Mouse (Mus musculus) left cerebral cortex, adult 2 months (tissue): ENCODE results near the gene Cyb5d1. TPM values are rescaled to one million over a fixed set of nuclear protein-coding genes. Genes with fewer than 3 reads are reported as not detected.

Experiments used
- DNase-seq, 2 experiments: peaks; one replicate each; pipeline ENCODE4 v3.0.0; 2021 to 2022; ENCODE audit warnings: low spot score in 2 of 2, mixed read lengths in 1 of 2; ENCODE audit errors: extremely low spot score in 1 of 2
- H3K27ac ChIP-seq: fragments of 200-600 bp; 2 replicates; pipeline ENCODE4 v1.8.1; 2022
- H3K4me3 ChIP-seq: fragments of 200-600 bp; 2 replicates; pipeline ENCODE4 v1.8.1; 2022
- CTCF ChIP-seq: fragments of 200-600 bp; IDR thresholded peaks from 2 replicates; pipeline ENCODE4 v1.8.1; 2022; ENCODE audit warnings: antibody characterized with exemption, mild to moderate bottlenecking, moderate library complexity
- intact Hi-C: fragments of 180-260 bp; cut with DNase I; formaldehyde crosslinking; loops from one replicate; pipeline ENCODE4 v1.15.1; 2025
- total RNA-seq, 2 experiments: library from RNA; stranded (reverse); gene quantifications; 2 replicates each; pipeline ENCODE4 v1.2.3; 2021

The Cyb5d1 gene
- total RNA-seq, 2 experiments from 2014 or later = 40.7 to 45.6 TPM

DNA sequence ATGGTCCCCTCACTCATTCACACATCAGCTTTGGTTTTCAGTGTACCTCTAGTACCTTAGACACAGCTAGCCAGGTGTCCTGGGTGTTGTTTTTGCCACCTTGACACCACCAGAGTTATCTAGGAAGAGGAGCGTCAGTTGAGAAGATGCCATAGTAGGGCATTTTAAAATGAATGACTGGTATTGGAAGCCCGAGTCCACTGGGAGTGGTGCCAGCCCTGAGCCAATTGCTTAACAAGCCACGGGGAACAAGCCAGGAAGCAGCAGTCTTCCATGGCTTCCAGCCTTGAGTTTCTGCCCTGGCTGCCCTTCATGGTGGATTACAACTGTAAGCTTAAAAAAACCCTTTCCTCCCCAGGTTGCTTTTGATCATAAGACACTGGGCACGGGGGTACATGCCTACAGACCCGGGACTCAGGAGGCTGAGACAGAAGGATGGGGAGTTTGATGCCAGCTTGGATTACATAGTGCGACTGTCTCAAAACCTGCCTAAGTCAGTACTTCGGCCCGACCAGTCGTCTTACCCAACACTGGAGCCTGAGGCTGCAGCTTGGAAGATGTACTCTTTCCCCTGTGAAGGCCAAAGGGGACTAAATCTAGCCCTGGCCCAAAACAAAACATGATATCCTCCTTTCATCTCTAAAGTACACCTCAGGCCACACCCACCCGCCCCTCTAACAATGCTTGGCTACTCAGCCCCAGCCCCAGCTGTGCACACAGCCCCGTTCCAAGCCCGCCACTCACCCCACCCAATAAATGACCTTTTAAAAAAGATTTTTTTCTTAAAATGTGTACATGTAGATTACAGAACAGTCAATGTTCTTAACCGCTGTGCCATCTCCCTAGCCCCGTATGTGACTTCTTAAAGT, 5.7 kb downstream of the Cyb5d1 start:
- intact Hi-C loops = loop anchor here (1.0 to 5.0 kb wide), 3 partner anchors 120 to 197 kb away; no protein-coding TSS in a partner anchor
- Histone ChIP-seq H3K27ac (peak overlapping the region; percentile 30; the same call in 1 of the 2 replicates), H3K4me3 (no peak overlapping the region)
- DNase-seq = peak in 1 of 2 experiments; percentile 31
- TF ChIP-seq CTCF = no peak

- TF ChIP-seq CTCF = peak; percentile 27
- no peak overlapping the region for H3K27ac ChIP-seq
- no peak overlapping the region for H3K4me3 ChIP-seq
- intact Hi-C loops = loop anchor here (5.0 kb wide), 1 partner anchor 196 kb away; no protein-coding TSS in a partner anchor
- no peak for DNase-seq
These were observed 6.8 kb downstream of the Cyb5d1 start for GRCm38 (mm10) chr11:69388680-69389079.

DNA sequence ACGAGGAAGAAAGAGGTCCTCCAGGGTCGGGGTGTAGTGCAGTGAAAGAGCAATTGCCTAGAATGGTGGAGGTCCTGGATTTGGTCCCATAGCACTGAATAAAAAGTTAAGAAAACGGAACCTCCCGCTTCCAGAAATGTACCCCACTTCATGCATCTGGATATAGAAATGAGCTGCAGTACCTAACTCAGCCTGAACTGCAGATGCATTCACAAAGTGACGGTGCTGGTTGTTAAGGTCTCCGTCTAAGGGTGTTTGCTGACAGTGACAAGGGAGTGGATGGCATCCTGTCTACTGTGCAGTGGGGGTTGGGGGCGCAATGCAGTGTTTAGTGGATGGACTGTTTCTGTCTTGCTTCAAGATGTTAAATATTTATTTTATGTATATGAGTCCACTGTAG, 8.7 kb downstream of the Cyb5d1 start:
- intact Hi-C loops = loop anchor here (5.0 kb wide), 1 partner anchor 194 kb away; no protein-coding TSS in a partner anchor
- H3K4me3 ChIP-seq = no peak overlapping the region
- no peak for DNase-seq
- H3K27ac ChIP-seq = no peak overlapping the region
- peak; percentile 1 for TF ChIP-seq CTCF

DNA sequence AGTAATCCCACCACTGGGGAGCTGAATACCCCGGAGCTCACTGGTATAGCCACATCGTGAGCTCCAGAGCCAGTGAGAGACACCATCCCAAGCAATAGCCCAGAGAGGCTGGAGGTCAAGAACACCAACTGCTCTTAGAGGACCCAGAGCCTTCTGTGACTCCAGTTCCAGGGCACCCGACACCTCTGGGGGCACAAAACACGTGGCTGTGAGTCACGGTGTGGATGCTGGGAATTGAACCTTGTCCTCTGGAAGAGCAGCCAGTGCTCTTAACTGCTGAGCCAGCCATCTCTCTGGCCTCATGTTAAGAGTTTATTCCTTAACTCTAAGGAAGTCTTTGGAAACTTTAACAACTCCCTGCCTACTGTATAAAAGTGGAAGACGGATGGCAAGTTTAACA, 10.5 kb downstream of the Cyb5d1 start:
- H3K27ac ChIP-seq = no peak overlapping the region
- H3K4me3 ChIP-seq = no peak overlapping the region
- intact Hi-C loops = loop anchor here (5.0 kb wide), 1 partner anchor 193 kb away; no protein-coding TSS in a partner anchor
- no peak for DNase-seq
- no peak for TF ChIP-seq CTCF

GRCm38 (mm10) chr11:69382478-69383105, 12.8 kb downstream of the Cyb5d1 start:
- TF ChIP-seq CTCF = no peak
- intact Hi-C loops = no loop called here
- H3K4me3 ChIP-seq = no peak overlapping the region
- H3K27ac ChIP-seq = no peak overlapping the region
- no peak for DNase-seq

DNA sequence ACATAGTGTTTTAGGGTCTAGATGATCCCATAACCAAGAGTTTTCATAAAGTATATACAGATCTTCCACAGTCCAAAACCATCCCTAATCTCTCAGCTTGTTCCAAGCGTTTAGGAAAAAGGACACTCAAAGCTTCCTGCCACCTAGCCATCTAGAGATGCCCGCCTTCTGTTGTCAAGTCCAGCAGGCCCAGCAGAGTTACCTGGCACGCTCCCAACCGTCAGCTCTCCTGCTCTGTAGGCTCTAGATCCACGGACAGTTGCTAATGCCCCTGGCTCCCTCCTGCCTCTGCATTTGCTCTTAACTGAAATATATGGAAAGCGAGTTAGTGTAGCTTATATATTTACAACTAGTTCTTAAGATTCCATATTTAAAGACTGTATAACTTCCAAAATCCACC, 14.1 kb downstream of the Cyb5d1 start:
- Histone ChIP-seq H3K27ac (no peak overlapping the region), H3K4me3 (no peak overlapping the region)
- no peak for DNase-seq
- intact Hi-C loops = no loop called here
- TF ChIP-seq CTCF = no peak

DNA sequence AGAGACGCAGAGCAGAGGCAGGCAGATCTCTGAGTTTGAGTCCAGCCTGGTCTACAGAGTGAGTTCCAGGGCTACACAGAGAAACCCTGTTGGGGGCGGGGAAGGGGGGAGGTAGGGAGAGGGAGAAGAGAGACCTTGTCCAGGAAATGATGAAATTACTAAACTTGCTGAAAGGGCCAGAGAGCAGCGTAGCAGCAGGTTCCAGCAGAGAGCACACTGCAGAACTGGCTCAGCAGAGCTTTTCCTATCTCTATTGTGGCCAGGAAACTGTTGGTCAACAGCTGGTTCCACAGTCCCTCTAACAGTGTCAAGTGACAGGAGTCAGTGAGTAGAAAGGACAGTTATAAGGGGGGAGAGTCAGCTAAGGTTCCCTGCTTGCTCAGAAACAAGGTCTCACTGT, 15.8 kb downstream of the Cyb5d1 start:
- Histone ChIP-seq H3K27ac (no peak overlapping the region), H3K4me3 (no peak overlapping the region)
- no peak for DNase-seq
- TF ChIP-seq CTCF = no peak
- intact Hi-C loops = no loop called here

DNA sequence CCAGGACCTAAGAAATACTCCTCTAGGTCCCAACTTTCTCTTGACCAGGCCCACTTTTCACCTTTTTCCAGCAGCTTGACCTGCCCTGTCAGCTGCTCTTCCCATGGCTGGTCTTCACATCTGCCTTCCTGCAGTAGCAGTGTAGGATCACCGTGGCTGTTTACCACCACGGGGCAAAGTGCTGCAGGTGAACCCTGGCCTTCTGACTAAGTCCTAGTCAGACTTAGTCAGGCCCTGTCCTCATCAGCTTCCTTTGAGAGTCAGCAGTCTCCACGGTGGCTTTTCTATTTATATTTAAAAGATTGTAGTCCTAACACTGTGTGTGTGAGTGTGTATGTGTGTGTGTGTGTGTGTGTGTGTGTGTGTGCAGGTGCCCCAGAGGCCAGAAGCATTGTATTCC, 17.7 kb downstream of the Cyb5d1 start:
- intact Hi-C loops = no loop called here
- no peak for TF ChIP-seq CTCF
- Histone ChIP-seq H3K27ac (no peak overlapping the region), H3K4me3 (no peak overlapping the region)
- no peak for DNase-seq

DNA sequence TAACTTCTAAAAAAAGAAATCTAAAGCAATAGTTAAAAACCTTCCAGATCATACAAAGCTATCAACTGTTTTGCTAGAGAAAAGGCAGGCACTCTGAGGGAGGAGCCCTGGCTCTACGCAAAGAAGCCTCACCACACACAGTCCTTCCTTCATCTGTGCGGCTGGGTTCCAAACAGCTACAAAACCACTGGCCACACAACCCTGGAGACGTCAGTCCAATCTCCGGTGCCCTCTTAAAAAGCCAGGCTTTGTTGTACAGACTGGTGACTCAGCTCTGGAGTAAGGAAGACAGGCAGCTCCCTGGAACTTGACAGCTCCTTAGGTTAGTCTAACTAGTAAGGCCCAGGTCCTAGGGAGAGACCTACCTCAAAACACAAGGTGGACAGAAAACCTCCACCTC, 19.8 kb downstream of the Cyb5d1 start:
- Histone ChIP-seq H3K4me3 (no peak overlapping the region), H3K27ac (no peak overlapping the region)
- TF ChIP-seq CTCF = no peak
- intact Hi-C loops = no loop called here
- DNase-seq = no peak

GRCm38 (mm10) chr11:69373223-69373965, 22.0 kb downstream of the Cyb5d1 start:
- no peak for TF ChIP-seq CTCF
- H3K27ac ChIP-seq = no peak overlapping the region
- H3K4me3 ChIP-seq = no peak overlapping the region
- DNase-seq = no peak
- intact Hi-C loops = no loop called here

DNA sequence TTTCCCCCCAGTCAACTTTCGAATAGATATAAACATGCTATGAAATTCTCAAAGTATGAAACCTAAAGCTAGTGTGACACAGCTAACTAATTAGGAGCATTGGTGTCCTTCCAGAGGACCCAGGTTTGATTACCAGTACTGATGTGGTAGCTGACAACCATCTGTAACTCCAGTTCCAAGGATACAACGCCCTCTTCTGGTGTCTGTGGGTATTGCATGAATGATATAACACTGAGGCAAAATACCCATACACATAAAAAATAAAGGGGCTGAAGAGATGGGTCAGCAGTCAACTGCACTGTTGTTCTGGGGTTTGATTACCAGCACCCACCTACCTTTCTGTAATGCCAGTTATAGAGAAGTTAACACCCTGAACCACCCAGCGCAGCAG, 22.7 kb downstream of the Cyb5d1 start:
- H3K4me3 ChIP-seq = no peak overlapping the region
- TF ChIP-seq CTCF = peak; percentile 54
- intact Hi-C loops = no loop called here
- DNase-seq = no peak
- no peak overlapping the region; the same call in 1 of the 2 replicates for H3K27ac ChIP-seq
